Mouse (Mus musculus): ENCODE results near the gene Spaca3.

Spaca3 gene

GRCm38 (mm10) chr11:80868039-80868438 is 9.9 kb downstream of the Spaca3 start:
- no peak for DNase-seq (ENCODE audit: low read depth in 1 of 2, low spot score in 2 of 2)

- peak; percentile 5 to 27 for DNase-seq (ENCODE audit: low read depth in 1 of 2, low spot score in 2 of 2)
Measured at GRCm38 (mm10) chr11:80872509-80873474, 14.6 kb downstream of the Spaca3 start.

DNA sequence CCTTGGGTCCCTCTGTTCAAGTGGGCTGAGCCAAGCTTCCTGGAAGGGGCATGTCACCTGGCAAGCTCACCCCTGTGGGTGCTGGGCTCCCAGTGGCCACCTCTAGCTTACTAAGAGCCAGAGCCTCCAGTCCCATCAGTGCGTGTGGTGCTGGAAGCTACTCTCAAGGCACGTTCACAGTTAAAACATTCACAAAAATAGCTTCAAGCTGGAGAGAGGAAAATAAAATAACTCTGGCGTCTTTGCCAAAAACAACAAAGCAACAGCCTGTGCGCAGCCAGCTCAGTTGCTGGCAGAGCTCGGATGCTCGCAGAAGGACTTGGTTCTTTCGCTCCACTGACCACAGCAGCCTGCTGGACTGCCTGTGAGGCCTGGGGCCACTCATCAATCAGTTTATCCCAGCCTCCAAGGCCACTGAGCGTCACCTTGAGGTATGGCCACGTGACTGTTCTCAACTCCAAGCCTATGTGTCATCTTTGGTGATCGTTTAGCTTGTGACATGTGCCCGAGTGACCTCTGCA is 19.0 kb downstream of the Spaca3 start:
- no peak for DNase-seq (ENCODE audit: low read depth in 1 of 2, low spot score in 2 of 2)

DNA sequence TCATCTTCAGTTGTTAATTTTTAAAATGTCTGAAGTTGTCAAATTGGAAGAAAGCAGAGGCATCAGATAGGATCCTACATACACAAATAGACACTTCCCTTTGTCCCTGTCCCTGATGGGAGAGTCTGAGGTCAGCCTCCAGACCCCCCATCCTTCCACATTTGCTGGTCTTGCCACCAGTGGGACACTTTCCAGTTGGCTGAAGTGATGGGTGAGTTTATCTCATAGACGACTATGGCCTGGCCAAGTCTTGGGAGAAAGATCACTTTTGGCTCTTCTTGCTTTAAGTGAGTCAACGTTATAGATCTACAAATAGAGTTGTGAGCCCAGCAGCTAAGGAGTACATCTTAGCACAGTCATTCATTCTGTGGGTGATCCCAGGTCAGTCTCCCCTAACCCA is 19.9 kb downstream of the Spaca3 start:
- no peak for DNase-seq (ENCODE audit: low read depth in 1 of 2, low spot score in 2 of 2)

DNA sequence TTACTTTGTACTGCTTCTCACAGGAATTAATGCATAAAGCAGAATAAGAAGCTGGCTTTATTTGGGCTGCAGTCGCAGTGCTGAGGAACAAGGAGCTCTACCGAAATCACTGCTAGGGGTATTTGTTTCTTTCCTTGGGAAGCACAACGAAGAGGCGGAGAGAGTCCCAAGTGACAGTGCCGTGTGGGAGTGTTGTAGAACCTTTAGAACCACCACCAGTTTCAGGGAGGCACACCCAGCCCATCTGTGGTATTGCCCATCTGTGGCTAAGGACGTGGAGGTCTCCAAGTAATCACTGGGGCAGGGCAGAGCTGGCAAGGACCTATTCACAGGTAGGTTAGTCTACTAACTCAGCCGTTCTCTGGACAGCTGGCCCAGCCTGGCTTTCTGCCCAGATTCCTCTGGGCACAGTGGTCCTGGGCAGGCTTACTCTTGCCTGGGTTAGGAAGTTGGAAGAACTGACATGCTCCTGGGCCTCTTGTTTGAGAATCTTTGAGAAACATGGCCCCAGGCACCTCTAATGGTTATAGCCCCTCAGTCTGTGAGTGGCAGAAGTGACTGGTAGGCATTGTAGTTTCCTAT is 24.2 kb downstream of the Spaca3 start:
- no peak for DNase-seq (ENCODE audit: low read depth in 1 of 2, low spot score in 2 of 2)

DNA sequence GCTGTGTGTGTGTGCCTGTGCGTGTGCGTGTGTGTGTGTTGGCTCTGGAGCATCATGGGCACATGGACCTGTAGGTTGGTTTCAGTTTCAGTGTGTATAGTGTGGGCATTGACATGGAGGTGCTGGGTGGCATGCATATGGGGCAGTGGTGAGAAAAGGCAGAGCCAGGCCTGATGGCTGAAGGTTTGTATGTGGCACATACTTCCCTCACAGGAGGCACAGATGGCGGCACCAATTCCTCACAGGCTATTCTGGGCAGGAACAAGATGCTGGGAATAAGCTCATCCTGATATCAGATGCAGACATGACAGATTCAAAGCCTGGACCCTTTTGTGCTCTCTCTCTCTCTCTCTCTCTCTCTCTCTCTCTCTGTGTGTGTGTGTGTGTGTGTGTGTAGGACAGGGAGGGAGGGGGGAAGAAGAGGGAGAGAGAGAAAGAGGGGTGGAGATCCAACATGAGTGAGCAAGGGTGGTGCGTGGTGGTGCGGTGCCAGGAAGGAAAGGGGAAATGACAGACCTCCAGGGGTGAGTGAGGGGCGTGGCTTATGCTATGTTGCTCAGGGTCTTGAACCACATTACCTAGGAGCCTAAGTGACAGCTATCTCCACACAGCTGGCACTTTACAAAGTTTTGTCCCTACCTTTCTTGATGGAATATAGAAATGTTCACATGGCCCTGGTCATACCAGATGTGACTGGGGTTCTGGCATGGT is 26.5 kb downstream of the Spaca3 start:
- no peak for DNase-seq (ENCODE audit: low read depth in 1 of 2, low spot score in 2 of 2)

DNA sequence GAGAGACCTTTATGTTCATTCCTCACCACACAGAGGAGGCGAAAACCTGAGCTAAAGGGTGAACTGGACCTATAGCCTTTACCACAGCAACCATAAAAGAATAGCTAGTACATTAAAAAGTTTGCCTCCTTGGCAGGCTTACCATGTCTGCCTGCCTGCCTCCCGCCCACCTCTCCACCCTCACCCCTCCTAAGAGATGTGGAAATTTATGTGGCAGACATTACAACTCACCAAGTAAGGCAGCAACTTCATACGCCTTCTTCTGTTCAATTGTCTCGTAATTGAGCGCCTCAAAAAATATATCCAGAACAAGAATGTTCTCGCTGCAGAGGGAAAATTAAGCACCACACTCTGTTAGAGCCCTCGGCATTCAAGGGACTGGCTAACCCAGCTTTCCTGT is 28.2 kb downstream of the Spaca3 start:
- no peak for DNase-seq (ENCODE audit: low read depth in 1 of 2, low spot score in 2 of 2)

DNA sequence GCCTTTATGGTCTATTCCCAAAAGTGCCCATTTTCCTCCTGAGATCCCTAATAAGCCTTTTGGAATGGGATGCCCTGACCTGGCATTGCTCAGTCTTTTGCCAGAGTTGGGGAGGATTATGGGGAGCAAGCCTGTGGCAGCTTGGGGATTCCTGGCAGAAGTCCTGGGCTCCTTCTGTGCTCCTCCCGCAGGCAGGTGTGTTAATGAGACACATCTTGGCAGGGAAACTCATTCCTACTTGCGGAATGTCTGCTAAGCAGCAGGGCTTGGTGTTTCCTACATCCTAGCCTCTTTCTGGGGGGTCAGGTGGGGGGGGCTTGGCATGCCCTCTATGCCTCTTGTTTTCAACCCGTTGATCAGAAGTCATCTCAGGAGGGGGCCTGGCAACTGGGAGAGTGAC is 28.9 kb downstream of the Spaca3 start:
- DNase-seq (ENCODE audit: low read depth in 1 of 2, low spot score in 2 of 2): no peak

DNA sequence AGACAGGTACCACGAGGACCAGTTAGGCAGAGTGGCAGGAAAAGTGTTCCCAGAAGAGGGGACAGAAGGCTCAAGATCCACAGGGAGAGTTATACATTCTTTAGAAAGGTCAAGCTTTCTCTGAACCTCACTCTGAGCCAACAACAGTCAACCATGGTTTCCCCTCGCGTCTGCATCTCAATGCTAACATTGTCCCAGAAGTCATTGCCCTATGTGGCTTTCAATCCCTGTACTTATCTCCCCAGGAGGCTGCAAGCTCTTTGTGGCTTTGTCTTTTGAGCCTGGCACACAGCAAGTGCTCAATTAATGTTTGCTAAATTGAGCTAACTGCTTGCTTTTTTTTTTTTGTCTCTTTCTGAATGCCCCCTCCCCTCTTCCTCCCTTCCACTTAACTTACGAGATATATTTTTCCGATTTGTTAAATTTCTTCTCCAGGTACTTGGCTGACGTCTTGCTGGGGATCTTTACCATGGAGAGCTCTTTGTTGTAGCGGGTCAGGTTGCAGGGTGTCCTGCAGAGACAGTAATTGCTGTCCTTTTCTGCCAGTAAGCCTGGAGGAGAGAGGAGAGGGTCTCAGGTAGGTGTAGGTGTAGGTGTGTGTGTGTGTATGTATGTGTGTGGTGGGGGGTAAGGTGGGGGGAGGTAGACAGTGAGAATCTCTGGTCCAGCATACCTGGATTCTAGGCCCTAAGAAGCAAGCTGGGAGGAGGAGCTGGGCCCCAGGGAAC is 31.3 kb downstream of the Spaca3 start:
- no peak for DNase-seq (ENCODE audit: low read depth in 1 of 2, low spot score in 2 of 2)

DNA sequence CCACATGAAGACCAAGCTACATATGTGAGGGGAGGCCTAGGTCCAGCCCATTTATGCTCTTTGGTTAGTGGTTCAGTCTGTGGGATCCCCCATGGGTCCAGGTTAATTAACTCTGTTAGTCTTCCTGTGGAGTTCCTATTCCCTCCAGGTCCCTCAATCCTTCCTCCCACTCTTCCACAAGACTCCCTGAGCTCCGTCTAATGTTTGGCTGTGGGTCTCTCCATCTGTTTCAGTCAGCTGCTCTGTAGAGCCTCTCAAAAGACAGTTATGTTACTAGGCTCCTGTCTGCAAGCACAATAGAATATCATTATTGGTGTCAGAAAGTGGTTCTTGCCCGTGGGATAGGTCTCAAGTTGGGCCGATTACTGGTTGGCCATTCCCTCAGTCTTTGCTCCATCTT is 37.7 kb downstream of the Spaca3 start:
- DNase-seq (ENCODE audit: low read depth in 1 of 2, low spot score in 2 of 2): no peak

GRCm38 (mm10) chr11:80900555-80900954 is 42.4 kb downstream of the Spaca3 start:
- no peak for DNase-seq (ENCODE audit: low read depth in 1 of 2, low spot score in 2 of 2)

- no peak for DNase-seq (ENCODE audit: low read depth in 1 of 2, low spot score in 2 of 2)
Measured at GRCm38 (mm10) chr11:80902664-80903063, 44.5 kb downstream of the Spaca3 start.

DNA sequence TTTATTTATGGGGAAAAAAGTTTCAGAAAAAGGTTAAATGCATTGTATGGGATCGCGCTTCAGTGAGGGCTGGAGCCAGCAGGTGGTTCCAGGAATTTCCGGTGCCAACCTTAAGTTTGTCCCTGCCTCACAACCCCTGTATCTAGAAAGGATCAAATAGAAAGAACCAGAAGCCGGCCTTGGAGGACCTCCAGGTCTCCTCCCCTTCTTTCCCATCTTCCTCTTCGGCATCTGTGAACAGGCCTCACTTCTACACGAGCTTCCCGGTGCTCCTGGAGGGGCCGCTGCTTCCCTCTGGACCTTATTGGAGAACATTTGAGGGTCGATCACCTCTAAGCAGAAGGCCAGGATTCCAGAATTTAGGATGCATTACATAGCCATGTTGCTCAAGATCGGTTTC is 45.3 kb downstream of the Spaca3 start:
- no peak for DNase-seq (ENCODE audit: low read depth in 1 of 2, low spot score in 2 of 2)

GRCm38 (mm10) chr11:80904559-80904958 is 46.4 kb downstream of the Spaca3 start:
- DNase-seq (ENCODE audit: low read depth in 1 of 2, low spot score in 2 of 2): no peak

DNA sequence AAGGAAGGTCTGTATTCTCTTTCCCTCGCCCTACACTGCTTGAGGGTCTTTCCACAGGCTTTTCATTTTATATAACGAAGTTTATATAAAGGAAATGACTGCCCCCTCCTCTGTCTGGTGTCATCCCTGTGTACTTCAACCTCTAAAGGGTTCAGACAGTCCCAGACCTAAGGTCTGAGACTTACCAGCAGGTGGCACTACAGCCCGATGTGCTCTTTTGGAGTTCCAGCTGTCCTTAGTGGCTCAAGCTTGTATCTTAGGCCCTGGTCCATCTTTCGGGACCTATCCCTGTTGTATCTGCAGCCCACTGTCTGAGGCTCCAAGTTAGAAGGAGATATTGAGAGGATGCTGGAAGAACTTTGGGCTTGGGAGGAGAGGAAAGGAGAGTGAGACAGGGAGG is 48.3 kb downstream of the Spaca3 start:
- DNase-seq (ENCODE audit: low read depth in 1 of 2, low spot score in 2 of 2): no peak

DNA sequence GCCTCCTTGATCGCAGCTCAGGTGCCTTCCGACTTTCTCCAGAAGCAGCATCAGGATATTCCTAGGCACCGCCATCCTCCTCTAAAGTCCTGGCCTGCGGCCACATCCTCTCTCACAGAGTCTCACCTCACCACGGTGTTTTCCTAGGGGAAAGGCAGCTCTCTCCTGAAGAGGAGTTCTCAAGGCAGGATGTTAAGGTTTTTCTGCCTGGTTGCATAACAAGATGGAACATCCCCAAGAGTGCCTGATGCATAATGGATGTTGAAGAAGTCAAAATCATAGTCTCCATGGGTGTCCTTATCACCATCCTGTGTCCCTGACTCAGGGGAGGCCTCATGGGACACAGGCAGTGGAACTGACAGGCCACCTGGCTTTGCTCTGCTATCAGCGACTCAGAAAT is 49.7 kb downstream of the Spaca3 start:
- no peak for DNase-seq (ENCODE audit: low read depth in 1 of 2, low spot score in 2 of 2)

- DNase-seq (ENCODE audit: low read depth in 1 of 2, low spot score in 2 of 2): no peak
Measured at GRCm38 (mm10) chr11:80912721-80913120, 54.6 kb downstream of the Spaca3 start.

- no peak for DNase-seq (ENCODE audit: low read depth in 1 of 2, low spot score in 2 of 2)
Measured at GRCm38 (mm10) chr11:80913408-80914024, 55.4 kb downstream of the Spaca3 start.
